ENCODE assay signal across 8 mouse cellular contexts in the genomic region with DNA sequence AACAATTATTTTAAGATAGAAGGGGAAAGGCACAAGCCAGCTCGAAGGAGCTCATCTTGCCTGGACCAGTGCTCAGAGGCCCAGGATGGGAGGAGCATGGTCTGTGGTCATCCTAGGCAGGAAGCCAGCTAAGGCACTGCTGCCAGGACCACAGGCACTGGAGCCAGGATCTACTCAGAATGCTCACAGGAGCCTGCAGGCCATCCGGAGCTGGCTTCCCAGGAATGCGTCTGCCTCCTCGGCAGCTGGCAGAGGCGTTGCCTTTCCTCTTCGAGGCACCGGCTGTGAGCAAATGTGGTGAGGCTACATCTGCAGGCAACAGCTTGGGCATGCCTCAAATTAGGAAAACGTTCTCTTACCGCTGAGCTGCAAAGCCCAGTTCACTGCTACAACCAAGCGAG. TPM values are rescaled to one million over a fixed set of nuclear protein-coding genes. Genes with fewer than 3 reads are reported as not detected.
DNase-seq lines count a peak whose midpoint lies in the region; TF ChIP-seq lines count a peak whose summit lies in the region.

No protein-coding gene starts in this region.

- H3K4me3 ChIP-seq in small intestine, adult 2 months (ENCODE audit: low read depth, low read length) = 0 out of 2 replicates have a peak overlapping the region, but pooled peaks have one; percentile 3

- H3K27ac ChIP-seq in small intestine, adult 2 months (ENCODE audit: insufficient read depth, low read depth, low read length) = no peak overlapping the region

- no peaks in the 10 kb centered on the region for H3K27me3 ChIP-seq in small intestine, adult 2 months (ENCODE audit: control insufficient read depth, insufficient read depth, low read length)

- no peaks in the 10 kb centered on the region for H3K36me3 ChIP-seq in small intestine, adult 2 months (ENCODE audit: control insufficient read depth, insufficient read depth, low read length)

- no peak for TF ChIP-seq CTCF in small intestine, adult 2 months (IDR thresholded peaks at IDR 0.05; ENCODE audit: extremely low read depth, insufficient read length, insufficient replicate concordance, low read depth, low read length)

- intact Hi-C loops in gastrocnemius, postnatal 36 days (cut with DNase I) = no loop called here

- peaks cover 2% of the 10 kb centered on the region; the same call in 1 of the 2 replicates for H3K4me1 ChIP-seq in small intestine, adult 2 months (ENCODE audit: control insufficient read depth, insufficient read depth, insufficient read length, low read length)

- peak; percentile 69 for DNase-seq in urinary bladder, postnatal 14 days (ENCODE audit: low spot score)
- no peak for DNase-seq in urinary bladder, adult 2 months (ENCODE audit: low spot score)
- DNase-seq in cerebellum, postnatal 25 days = peak; percentile 90 to 91
- DNase-seq in gastrocnemius, postnatal 36 days = peak; percentile 82
- peak; percentile 78 to 86 for DNase-seq in kidney, postnatal 25 days
- DNase-seq in lung, adult 18-20 months = peak; percentile 67
- DNase-seq in thymus, postnatal 14 days = no peak

- WGBS in small intestine, adult 2 months = 46% methylated on average over 10 of the region's 10 CpGs

- TF ChIP-seq POLR2A in small intestine, adult 2 months (IDR thresholded peaks at IDR 0.05; ENCODE audit: low read depth, low read length) = no peak

RNA-seq across cellular contexts. Expression of gene Hs6st1, which starts 37.8 kb away (rescaled TPM):
- 29.0 and 30.1 TPM in 2 replicates for polyA plus RNA-seq in urinary bladder, adult 2 months (2012; rRNA removed)
- total RNA-seq in gastrocnemius, postnatal 36 days (2021) = 10 to 100 TPM; 18.4 to 22.2 TPM
- 33.9 and 53.7 TPM in 2 replicates for polyA plus RNA-seq in small intestine, adult 2 months (2012; rRNA removed)

Comparison
In these comparisons a context has a peak if more than half of its experiments do, and no peak if none do; other contexts are left out.
1. DNase-seq: peak in urinary bladder, postnatal 14 days (single experiment), cerebellum, postnatal 25 days (2 of 2), gastrocnemius, postnatal 36 days (2 of 2), kidney, postnatal 25 days (2 of 2) and lung, adult 18-20 months (2 of 2); none in urinary bladder, adult 2 months (single experiment) and thymus, postnatal 14 days (single experiment).